Mouse (Mus musculus) lung, postnatal 0 days (tissue): ENCODE data around the gene Pde4d.

Experiments used
- CTCF ChIP-seq: IDR thresholded peaks from 2 replicates; pipeline ENCODE4 v1.5.1; 2016; ENCODE audit warnings: antibody characterized with exemption, mild to moderate bottlenecking
- EP300 ChIP-seq: IDR thresholded peaks from 2 replicates; pipeline ENCODE4 v1.6.1; 2016; ENCODE audit warnings: antibody characterized with exemption, mild to moderate bottlenecking, control low read depth

DNA sequence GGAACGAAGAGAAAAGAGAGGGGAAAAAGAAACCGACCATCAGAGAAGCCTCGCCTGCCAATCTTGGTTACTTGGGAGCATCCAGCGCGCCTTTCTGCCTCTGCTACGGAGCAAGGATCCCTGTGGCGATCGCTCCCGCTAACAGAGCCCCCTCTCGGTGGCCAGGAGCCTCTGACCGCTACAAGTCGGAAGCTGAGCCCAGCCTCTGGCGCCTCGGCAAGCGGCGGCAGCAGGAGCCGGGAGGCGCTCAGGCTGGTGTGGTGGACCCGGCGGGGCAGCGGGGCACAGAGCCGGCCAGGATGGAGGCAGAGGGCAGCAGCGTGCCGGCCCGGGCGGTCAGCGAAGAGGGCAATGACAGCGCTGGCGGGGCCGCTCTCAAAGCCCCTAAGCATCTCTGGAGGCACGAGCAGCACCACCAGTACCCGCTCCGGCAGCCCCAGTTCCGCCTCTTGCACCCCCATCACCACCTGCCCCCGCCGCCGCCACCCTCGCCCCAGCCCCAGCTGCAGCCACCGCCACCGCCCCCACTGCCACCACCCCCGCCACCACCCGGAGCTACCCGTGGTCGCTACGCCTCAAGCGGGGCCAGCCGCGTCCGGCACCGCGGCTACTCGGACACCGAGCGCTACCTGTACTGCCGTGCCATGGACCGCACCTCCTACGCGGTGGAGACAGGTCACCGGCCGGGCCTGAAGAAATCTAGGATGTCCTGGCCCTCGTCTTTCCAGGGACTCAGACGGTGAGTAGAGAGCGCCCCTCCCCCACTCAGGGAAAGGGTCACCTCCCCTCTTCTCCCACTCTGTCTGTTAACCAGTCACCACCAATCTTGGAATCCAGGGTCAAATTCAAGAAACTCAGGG is 666.8 kb downstream of the Pde4d start:
- TF ChIP-seq CTCF: peak; percentile 52
- no peak for TF ChIP-seq EP300
